Mouse (Mus musculus): ENCODE measurements around the gene Sec14l5.
A peak's percentile ranks its signal among the peaks of the same experiment; 100 is the strongest.
"Not testable (repeated sequence)": the region's sequence is repeated elsewhere in the genome, so short reads cannot be mapped to it uniquely, and the experiment has no call there.

The Sec14l5 gene

DNA sequence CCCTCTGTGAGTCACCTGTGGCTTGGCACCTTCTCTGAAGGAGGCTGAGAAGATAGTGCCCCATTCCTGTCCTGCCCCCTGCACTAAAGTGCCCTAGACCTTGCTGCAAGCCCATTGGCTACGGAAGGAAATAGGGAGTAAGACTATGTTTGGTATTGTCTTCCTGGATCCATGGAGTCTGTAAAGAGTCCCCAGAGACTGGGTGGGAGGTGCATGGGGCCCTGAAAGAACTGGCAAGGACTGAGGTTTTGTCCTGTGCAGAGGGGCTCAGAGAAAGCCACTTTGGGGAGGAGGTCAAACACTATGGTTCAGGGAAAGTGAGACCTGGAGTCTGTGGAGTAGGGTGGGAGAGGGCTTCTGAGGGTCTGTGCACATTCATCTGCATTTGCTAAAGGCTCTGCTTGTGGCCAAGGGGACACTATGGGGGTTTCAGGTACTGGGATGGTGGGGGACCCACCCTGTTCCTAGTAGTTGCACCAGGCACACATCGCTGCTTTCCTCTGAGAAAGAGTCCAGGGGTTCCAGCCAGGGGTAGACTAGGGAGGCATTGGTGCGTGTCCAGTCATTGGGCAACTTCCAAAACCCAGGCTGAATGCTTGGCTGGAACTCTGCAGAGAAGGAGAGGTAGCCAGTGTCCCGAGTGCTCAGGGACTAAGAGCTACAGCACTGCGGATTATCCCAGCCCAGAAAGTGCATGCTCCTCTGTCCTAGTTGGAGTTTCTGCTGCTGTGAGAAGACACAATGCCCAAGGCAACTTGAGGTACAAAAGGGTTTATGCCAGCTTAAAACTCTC lies 70.6 kb downstream of the Sec14l5 start:
- DNase-seq, result no peak

DNA sequence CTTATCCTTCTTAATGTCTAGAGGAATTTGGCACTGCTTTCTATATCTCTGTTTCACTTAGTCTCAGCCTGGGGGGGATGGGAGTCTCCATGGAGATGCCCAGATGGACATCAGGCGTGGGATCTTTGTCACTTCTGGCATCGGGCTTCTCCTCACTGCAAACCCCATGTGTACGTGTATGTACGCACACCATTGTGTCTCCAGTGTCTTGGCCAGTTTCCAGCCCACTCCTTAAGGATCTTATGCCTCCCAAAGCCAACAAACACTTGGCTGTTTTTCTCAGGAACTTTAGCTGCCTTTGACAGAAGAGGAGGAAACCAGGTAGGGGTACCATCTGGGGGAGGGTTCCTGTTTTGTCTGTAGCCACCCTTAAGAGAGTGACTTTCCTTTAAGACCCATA lies 74.5 kb downstream of the Sec14l5 start:
- DNase-seq, result no peak

DNA sequence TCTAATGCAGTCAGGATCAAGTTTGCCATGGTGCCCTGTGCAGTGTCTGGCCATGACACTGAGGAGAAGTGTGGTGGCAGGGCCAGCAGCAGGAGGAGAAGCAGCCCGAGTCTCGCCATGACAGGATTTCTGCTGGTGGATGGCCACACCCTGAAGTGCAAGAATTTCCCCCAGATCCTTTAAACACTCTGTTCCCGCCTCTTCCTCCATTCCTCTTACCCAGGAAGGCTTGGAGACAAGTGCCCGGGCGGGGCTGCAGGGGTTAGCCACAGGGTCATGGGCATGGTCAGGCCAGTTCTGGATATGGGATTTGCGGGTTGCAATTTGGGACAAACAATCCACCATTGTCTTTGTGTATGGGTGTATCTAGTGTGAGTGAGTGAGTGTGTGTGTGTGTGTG lies 75.2 kb downstream of the Sec14l5 start, which contains the start of gene AU021092:
TSS of gene AU021092 (minus strand) at position 160 of the 400 bp plus-strand sequence.
- no peak for DNase-seq

DNA sequence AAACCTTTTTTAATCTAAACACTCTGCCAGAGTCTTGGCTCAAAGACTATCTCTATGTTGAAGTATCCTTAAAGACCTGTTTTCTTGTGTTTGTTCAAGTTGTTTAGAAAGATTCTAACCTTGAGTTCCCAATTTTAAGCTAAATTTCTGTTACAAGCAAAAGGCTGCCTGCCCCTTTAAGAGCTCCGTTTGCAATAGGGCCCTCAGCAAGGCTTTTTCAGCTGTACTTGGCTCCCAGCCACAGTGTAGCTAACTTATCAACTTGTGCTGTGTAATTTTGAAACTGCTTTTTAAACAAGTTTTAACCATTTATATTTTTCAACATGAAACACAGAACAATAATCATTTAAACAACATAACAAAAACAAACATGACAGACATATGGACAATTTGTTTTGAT lies 79.6 kb downstream of the Sec14l5 start:
- DNase-seq, result not testable (repeated sequence)

DNA sequence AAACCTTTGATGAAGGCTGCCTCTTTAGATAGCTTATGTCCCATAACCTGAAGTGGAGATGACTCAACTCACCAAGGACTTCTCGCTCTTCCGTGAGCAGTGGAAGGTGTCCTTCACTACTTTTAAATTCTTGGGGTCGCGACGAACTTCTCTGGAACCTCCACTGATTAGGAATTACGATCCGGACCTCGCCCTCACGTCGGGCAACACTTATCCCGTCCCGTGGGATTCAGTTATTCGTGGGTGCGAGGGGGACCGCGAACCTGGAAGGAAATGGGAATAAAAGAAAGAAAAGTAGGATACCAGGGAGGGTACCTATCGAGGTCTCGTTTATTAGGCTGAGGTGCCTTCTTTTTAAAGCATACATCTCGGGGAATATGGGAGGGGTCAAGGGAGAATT lies 80.6 kb downstream of the Sec14l5 start:
- DNase-seq, result not testable (repeated sequence)

DNA sequence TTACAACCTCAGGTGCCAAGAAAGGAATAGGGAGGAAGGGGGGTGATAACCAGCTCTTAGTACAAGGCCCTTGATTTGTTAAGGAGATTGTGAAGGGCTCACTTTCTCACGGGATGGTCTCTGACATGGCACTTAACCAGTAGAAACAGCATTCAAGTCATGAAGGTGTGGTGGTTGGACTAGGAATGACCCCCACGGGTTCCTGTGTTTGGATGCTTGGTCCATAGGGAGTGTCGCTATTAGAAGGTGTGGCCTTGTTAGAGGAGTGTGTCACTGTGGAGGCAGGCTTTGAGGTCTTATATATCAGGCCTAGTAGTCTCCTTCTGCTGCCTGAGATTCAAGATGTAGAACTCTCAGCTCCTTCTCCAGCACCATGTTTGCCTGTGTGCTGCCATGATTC lies 81.2 kb downstream of the Sec14l5 start:
- not testable (repeated sequence) for DNase-seq

DNA sequence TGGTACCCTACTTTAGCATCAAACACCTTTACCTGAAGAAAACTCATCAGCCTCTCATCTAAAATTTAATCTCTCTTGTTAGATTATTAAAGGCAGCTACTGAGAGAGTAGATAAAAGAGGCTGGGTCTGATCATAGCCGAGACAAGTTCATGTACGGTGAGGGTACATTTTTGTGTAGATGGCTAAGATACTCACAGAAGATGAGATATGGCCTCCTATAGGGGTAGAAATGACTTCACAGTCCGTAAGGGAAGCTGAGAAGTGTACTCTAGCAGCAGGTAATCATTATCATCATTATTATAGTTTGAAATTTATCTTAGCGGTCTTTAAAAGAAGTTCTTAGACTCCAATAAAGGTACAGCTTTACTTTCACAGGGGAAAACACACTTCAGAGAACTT lies 86.1 kb downstream of the Sec14l5 start:
- DNase-seq, result no peak

DNA sequence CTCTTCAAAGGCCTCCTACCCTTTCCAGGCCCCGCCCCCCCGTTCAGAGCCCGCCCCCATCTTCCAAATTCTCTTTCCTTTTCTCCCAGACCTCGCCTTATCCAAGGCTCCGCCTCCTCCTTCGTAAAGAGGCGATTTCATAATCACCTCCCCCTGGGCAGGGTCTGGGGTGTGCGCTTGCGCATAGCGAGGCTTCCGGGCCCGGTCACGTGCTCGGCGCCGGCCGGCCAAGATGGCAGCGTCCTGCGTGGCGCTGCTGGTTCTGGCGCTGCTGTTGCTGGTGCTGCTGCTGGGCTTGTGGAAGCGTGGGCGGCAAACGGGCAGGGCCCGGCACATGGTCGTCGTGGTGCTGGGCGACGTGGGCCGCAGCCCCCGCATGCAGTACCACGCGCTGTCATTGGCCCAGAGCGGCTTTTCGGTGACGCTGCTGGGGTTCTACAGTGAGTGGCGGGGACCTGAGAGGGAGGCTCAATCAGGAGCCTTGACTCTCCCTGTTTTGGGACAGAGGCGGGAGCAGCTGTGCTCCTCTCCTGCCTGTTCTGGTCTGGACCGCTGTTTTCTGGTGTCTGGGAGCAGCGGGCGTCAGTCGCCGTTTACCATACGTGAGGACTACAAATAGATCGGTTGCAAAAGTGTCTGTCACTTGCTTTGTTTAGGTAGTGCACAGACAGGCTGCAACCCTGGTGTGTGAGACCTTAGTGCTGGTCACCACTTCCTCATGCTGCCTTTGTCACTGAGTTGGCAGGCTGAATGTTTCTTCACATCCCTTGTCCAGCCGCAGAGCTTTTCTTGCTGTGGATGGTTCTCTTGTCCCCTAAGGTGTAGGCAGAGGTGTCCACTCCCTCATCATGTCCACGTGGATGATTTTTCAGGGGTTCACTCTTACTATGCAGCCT lies 86.8 kb downstream of the Sec14l5 start, which contains the start of gene Alg1:
TSS of gene Alg1 (plus strand) at position 204 of the 896 bp plus-strand sequence.
- DNase-seq, result peak; percentile 81 to 87
